Mouse (Mus musculus) forebrain, embryonic 16.5 days (tissue): ENCODE data around the gene Gm10775. TPM values are rescaled to one million over a fixed set of nuclear protein-coding genes. Genes with fewer than 3 reads are reported as not detected.

ENCODE experiments used
- ATAC-seq: fragments of 200-750 bp; cut with Nextera tagmentation; 2 replicates; pipeline ENCODE4 v1.8.0; 2017; ENCODE audit warnings: mild to moderate bottlenecking, moderate library complexity
- H3K27ac ChIP-seq: fragments of 300-500 bp; sonication (generic); 2 replicates; pipeline ENCODE4 v1.5.1; 2014; ENCODE audit warnings: low read length, control low read depth
- H3K27me3 ChIP-seq: fragments of 300-500 bp; sonication (generic); replicated peaks from 2 replicates; pipeline ENCODE4 v1.6.1; 2014; ENCODE audit warnings: low read length; ENCODE audit not compliant: control insufficient read depth, insufficient read depth
- H3K36me3 ChIP-seq: fragments of 300-500 bp; sonication (generic); 2 replicates; pipeline ENCODE4 v1.6.1; 2014; ENCODE audit not compliant: control insufficient read depth, insufficient read depth
- H3K4me1 ChIP-seq: fragments of 300-500 bp; sonication (generic); replicated peaks from 2 replicates; pipeline ENCODE4 v1.6.1; 2014; ENCODE audit warnings: low read length; ENCODE audit not compliant: control insufficient read depth, insufficient read depth
- H3K4me2 ChIP-seq: fragments of 300-500 bp; sonication (generic); 2 replicates; pipeline ENCODE4 v1.6.1; 2014; ENCODE audit warnings: mild to moderate bottlenecking, low read length, control low read depth
- H3K4me3 ChIP-seq: fragments of 300-500 bp; sonication (generic); replicated peaks from 2 replicates; pipeline ENCODE4 v1.5.1; 2014; ENCODE audit warnings: mild to moderate bottlenecking, low read length, control low read depth
- H3K9ac ChIP-seq: fragments of 300-500 bp; sonication (generic); replicated peaks from 2 replicates; pipeline ENCODE4 v1.6.1; 2014; ENCODE audit warnings: low read depth, low read length, control low read depth
- H3K9me3 ChIP-seq: fragments of 300-500 bp; sonication (generic); 2 replicates; pipeline ENCODE4 v1.6.1; 2016; ENCODE audit warnings: low read length; ENCODE audit not compliant: control insufficient read depth
- WGBS: fragments of 180-500 bp; shearing (Covaris S2); extraction: QIAGEN DNeasy Blood & Tissue Kit; methylation state at CpG from one replicate; pipeline ENCODE4 v1.1.7; 2014; 5-methylcytosine and 5-hydroxymethylcytosine counted together
- polyA plus RNA-seq: library from polyadenylated mRNA; unstranded; fragments of >200 nt; fragmentation: Nextera tagmentation; extraction: Ambion mirVana; gene quantifications from 2 replicates; pipeline ENCODE4 v1.2.1, GENCODE M21; 2015

The Gm10775 gene
- polyA plus RNA-seq, 1 experiment from 2014 or later = not detected

- H3K4me3 ChIP-seq = peak overlapping the region; percentile 28
- WGBS = 25% methylated on average over 36 of the region's 36 CpGs
- no peaks in the 10 kb centered on the region for H3K27me3 ChIP-seq
- H3K27ac ChIP-seq = no peak overlapping the region
- peaks cover 46% of the 10 kb centered on the region for H3K9me3 ChIP-seq
- no peaks in the 10 kb centered on the region for H3K4me1 ChIP-seq
- peak; percentile 75 for ATAC-seq
- H3K4me2 ChIP-seq = peak overlapping the region; percentile 39
- H3K36me3 ChIP-seq = peaks cover 14% of the 10 kb centered on the region
- H3K9ac ChIP-seq = no peak overlapping the region
These were observed 974 bp upstream of the Gm10775 start for GRCm38 (mm10) chr13:65258175-65258954.

DNA sequence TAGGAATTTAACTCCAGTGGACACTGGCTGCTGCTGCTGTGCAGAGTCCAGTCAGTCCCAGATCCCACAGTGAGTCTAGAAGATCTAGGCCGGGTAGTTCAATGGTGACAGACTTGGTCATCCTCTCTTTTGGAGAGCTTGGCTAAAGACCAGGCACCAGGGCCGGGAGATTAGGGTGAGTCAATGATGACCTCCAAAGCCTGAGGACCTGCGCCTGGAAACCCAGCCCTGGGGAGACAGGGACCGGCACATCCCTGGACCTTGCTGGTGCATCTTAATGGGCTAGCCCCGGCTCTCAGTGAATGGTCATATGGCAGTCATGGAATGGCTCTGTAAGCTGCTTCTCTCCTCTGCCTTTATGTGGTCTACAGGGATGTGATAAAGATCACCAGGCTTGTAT, 2.7 kb downstream of the Gm10775 start:
- Histone ChIP-seq H3K36me3 (peaks cover 20% of the 10 kb centered on the region), H3K9me3 (peaks cover 65% of the 10 kb centered on the region), H3K4me3 (no peak overlapping the region), H3K27me3 (no peaks in the 10 kb centered on the region), H3K9ac (no peak overlapping the region), H3K4me1 (no peaks in the 10 kb centered on the region), H3K27ac (no peak overlapping the region), H3K4me2 (no peak overlapping the region)
- no peak for ATAC-seq
- WGBS = 95% methylated on average over 5 of the region's 5 CpGs

- ATAC-seq = peak; percentile 37
These were observed 18.6 kb downstream of the Gm10775 start for GRCm38 (mm10) chr13:65277994-65278382.

DNA sequence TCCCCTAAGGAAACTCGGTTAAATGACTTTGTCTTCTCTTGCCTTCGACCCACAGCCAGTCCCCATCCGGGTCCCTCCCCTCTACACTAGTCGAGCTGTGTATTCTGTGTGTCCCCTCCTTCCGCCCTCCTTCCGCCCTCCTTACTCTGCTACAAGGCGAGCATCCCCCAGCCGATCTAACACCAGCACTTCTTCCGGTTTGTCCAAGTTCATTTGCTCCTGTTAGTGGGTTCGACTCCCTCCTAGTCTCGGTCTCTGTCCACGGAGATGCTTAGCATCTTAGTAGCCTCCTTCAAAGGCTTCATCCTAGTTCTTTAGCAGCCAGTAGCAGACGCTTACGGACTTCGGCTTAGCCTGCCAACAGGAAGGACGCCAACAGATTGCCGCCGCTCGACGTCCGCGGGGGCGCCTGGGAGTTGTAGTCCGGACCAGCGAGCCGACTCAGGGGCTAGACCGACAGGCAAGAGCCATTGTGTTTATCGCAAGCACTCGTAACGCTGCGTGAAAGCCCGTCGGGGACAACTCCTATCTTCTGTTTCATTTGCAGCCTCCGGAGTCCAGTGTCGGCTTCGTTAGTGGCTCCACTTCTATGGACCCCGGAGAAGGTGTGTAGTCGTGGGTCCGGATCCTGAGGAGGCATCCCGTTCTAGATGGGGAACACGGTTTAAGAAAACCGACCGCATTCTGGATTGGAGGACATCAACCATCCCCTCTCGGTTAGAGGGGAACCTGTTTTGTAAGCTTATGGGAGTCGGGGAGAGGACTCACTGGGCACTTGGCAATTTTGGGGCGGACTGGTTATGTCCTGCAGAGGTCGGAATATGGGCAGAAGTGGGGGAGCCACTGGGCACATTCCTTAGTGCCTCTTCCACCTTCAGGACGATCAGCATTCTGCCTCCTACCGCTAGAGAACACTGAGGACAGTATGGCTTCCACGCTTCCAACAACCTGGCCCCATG, 19.3 kb downstream of the Gm10775 start, which contains the start of gene Zfp369:
Gene Zfp369, plus strand, starts transcription at position 432 of the 959 bp plus-strand sequence.
- Histone ChIP-seq H3K9me3 (peaks cover 25% of the 10 kb centered on the region), H3K36me3 (peaks cover 5% of the 10 kb centered on the region; the same call in 1 of the 2 replicates), H3K4me2 (peak within 1 kb of the TSS; percentile 76), H3K4me3 (peak within 1 kb of the TSS; percentile 82), H3K27ac (peak within 1 kb of the TSS; percentile 94), H3K4me1 (peaks cover 13% of the 10 kb centered on the region), H3K9ac (peak within 1 kb of the TSS; percentile 84), H3K27me3 (no peaks in the 10 kb centered on the region)
- ATAC-seq = peak; percentile 98
- WGBS = under 1% methylated on average over 50 of the region's 50 CpGs

More at GRCm38 (mm10) chr13:65277994-65278382, 18.6 kb downstream of the Gm10775 start:
- H3K36me3 ChIP-seq = peaks cover 8% of the 10 kb centered on the region; the same call in 1 of the 2 replicates
- peak overlapping the region; percentile 82 for H3K4me3 ChIP-seq
- 17% methylated on average over 9 of the region's 9 CpGs for whole genome bisulfite sequencing
- H3K4me1 ChIP-seq = peaks cover 13% of the 10 kb centered on the region
- peak overlapping the region; percentile 84 for H3K9ac ChIP-seq
- H3K4me2 ChIP-seq = peak overlapping the region; percentile 76
- peak overlapping the region; percentile 94 for H3K27ac ChIP-seq
- peaks cover 29% of the 10 kb centered on the region for H3K9me3 ChIP-seq
- no peaks in the 10 kb centered on the region for H3K27me3 ChIP-seq

- H3K36me3 ChIP-seq = peaks cover 66% of the 10 kb centered on the region
- WGBS = 96% methylated on average over 2 of the region's 2 CpGs
- ATAC-seq = no peak
- H3K27ac ChIP-seq = no peak overlapping the region
- H3K4me3 ChIP-seq = no peak overlapping the region
- no peak overlapping the region for H3K9ac ChIP-seq
- peaks cover 53% of the 10 kb centered on the region for H3K9me3 ChIP-seq
- no peaks in the 10 kb centered on the region for H3K27me3 ChIP-seq
- no peak overlapping the region for H3K4me2 ChIP-seq
- H3K4me1 ChIP-seq = no peaks in the 10 kb centered on the region
These were observed 27.4 kb downstream of the Gm10775 start for GRCm38 (mm10) chr13:65286771-65287170.

DNA sequence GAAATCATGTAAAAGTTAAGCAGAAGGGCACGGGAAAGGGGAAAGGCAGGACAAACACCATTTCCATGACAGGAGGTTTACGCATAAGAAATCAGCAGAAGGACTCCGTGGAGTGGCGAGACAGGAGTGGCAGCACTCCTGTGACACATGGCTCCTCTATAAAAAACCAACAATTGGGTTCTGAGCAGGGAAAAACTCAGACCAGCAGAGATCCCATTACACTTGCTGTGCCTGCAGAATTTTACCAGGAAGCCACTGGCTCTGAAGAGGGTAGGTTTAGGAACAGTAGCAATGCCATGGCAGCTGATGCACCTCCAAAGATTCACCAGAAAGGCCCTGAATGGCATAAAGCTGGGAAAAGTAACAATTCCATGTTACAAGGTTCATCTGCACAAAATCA, 37.0 kb downstream of the Gm10775 start:
- Histone ChIP-seq H3K27ac (no peak overlapping the region), H3K9ac (no peak overlapping the region), H3K9me3 (peaks cover 62% of the 10 kb centered on the region), H3K36me3 (peaks cover 62% of the 10 kb centered on the region), H3K4me3 (no peak overlapping the region), H3K27me3 (no peaks in the 10 kb centered on the region), H3K4me2 (no peak overlapping the region), H3K4me1 (no peaks in the 10 kb centered on the region)
- 93% methylated on average over 4 of the region's 4 CpGs for WGBS
- ATAC-seq = no peak

Other genes with a start within 250 kb of the Gm10775 start
- not detected in 2 replicates for gene Spata31d1c, start 226.5 kb upstream of the Gm10775 start, polyA plus RNA-seq
- gene Prss47, start 206.8 kb upstream of the Gm10775 start, polyA plus RNA-seq = not detected in 2 replicates
- gene Mfsd14b, start 146.6 kb upstream of the Gm10775 start, polyA plus RNA-seq = 33.5 and 40.0 TPM in 2 replicates
- not detected in 2 replicates for gene Olfr465-ps1, start 121.5 kb upstream of the Gm10775 start, polyA plus RNA-seq
- gene Olfr466, start 109.3 kb upstream of the Gm10775 start, polyA plus RNA-seq = not detected in 2 replicates
- not detected in 2 replicates for gene Nlrp4f, start 53.6 kb upstream of the Gm10775 start, polyA plus RNA-seq
- 20.5 and 21.2 TPM in 2 replicates for gene Zfp369, start 19.3 kb downstream of the Gm10775 start, polyA plus RNA-seq